Mouse (Mus musculus): ENCODE data around the gene Dysf. TPM values are rescaled to one million over a fixed set of nuclear protein-coding genes. Genes with fewer than 3 reads are reported as not detected.

Gene Dysf
- polyA plus RNA-seq, 1 experiment: not detected

GRCm38 (mm10) chr6:84181452-84181851 is 173.1 kb downstream of the Dysf start:
- Histone ChIP-seq H3K9me3 (peaks cover 3% of the 10 kb centered on the region), H3K27me3 (replicated peaks) (no peaks in the 10 kb centered on the region), H3K36me3 (replicated peaks; ENCODE audit: low read length) (no peaks in the 10 kb centered on the region), H3K4me3 (replicated peaks) (no peak overlapping the region), H3K4me1 (no peaks in the 10 kb centered on the region)
- no peak for TF ChIP-seq GATA1 (IDR thresholded peaks at IDR 0.05; ENCODE audit: borderline replicate concordance, low read length)

GRCm38 (mm10) chr6:84191656-84192250 is 183.4 kb downstream of the Dysf start:
- Histone ChIP-seq H3K9me3 (peaks cover 2% of the 10 kb centered on the region), H3K4me1 (peaks cover 3% of the 10 kb centered on the region), H3K27me3 (replicated peaks) (peaks cover 5% of the 10 kb centered on the region), H3K4me3 (replicated peaks) (no peak overlapping the region), H3K36me3 (replicated peaks; ENCODE audit: low read length) (no peaks in the 10 kb centered on the region)
- TF ChIP-seq FLI1 (IDR thresholded peaks at IDR 0.05; ENCODE audit: low read length) (no peak), GATA1 (IDR thresholded peaks at IDR 0.05; ENCODE audit: borderline replicate concordance, low read length) (no peak)

GRCm38 (mm10) chr6:84196511-84196910 is 188.1 kb downstream of the Dysf start:
- Histone ChIP-seq H3K4me1 (peaks cover 6% of the 10 kb centered on the region), H3K9me3 (peaks cover 17% of the 10 kb centered on the region), H3K4me3 (replicated peaks) (peak overlapping the region; percentile 78), H3K27me3 (replicated peaks) (peaks cover 7% of the 10 kb centered on the region), H3K36me3 (replicated peaks; ENCODE audit: low read length) (no peaks in the 10 kb centered on the region)
- TF ChIP-seq GATA1 (IDR thresholded peaks at IDR 0.05; ENCODE audit: borderline replicate concordance, low read length) (no peak), FLI1 (IDR thresholded peaks at IDR 0.05; ENCODE audit: low read length) (no peak)

- Histone ChIP-seq H3K36me3 (replicated peaks; ENCODE audit: low read length) (no peaks in the 10 kb centered on the region), H3K4me1 (peaks cover 6% of the 10 kb centered on the region), H3K4me3 (replicated peaks) (no peak overlapping the region), H3K27me3 (replicated peaks) (peaks cover 7% of the 10 kb centered on the region), H3K9me3 (peaks cover 17% of the 10 kb centered on the region)
- TF ChIP-seq FLI1 (IDR thresholded peaks at IDR 0.05; ENCODE audit: low read length) (no peak), GATA1 (IDR thresholded peaks at IDR 0.05; ENCODE audit: borderline replicate concordance, low read length) (no peak)
Measured at GRCm38 (mm10) chr6:84197811-84198213, 189.4 kb downstream of the Dysf start.

- Histone ChIP-seq H3K4me1 (peaks cover 1% of the 10 kb centered on the region; the same call in 1 of the 2 replicates), H3K36me3 (replicated peaks; ENCODE audit: low read length) (no peaks in the 10 kb centered on the region), H3K27me3 (replicated peaks) (peaks cover 5% of the 10 kb centered on the region), H3K9me3 (peaks cover 20% of the 10 kb centered on the region), H3K4me3 (replicated peaks) (no peak overlapping the region)
- TF ChIP-seq GATA1 (IDR thresholded peaks at IDR 0.05; ENCODE audit: borderline replicate concordance, low read length): no peak
- TF ChIP-seq FLI1 (IDR thresholded peaks at IDR 0.05; ENCODE audit: low read length): no peak
Measured at GRCm38 (mm10) chr6:84201721-84202490, 193.5 kb downstream of the Dysf start.

- no peaks in the 10 kb centered on the region for H3K27me3 ChIP-seq (replicated peaks)
- no peaks in the 10 kb centered on the region; the same call in 1 of the 2 replicates for H3K4me1 ChIP-seq
- peaks cover 22% of the 10 kb centered on the region for H3K9me3 ChIP-seq
- H3K4me3 ChIP-seq (replicated peaks): no peak overlapping the region
- TF ChIP-seq FLI1 (IDR thresholded peaks at IDR 0.05; ENCODE audit: low read length): no peak
- TF ChIP-seq GATA1 (IDR thresholded peaks at IDR 0.05; ENCODE audit: borderline replicate concordance, low read length): no peak
- no peaks in the 10 kb centered on the region for H3K36me3 ChIP-seq (replicated peaks; ENCODE audit: low read length)
Measured at GRCm38 (mm10) chr6:84205611-84206010, 197.2 kb downstream of the Dysf start.

- Histone ChIP-seq H3K36me3 (replicated peaks; ENCODE audit: low read length) (no peaks in the 10 kb centered on the region), H3K4me1 (no peaks in the 10 kb centered on the region; the same call in 1 of the 2 replicates), H3K27me3 (replicated peaks) (peaks cover 9% of the 10 kb centered on the region), H3K9me3 (peaks cover 22% of the 10 kb centered on the region), H3K4me3 (replicated peaks) (no peak overlapping the region)
- TF ChIP-seq GATA1 (IDR thresholded peaks at IDR 0.05; ENCODE audit: borderline replicate concordance, low read length): no peak
- TF ChIP-seq FLI1 (IDR thresholded peaks at IDR 0.05; ENCODE audit: low read length): no peak
Measured at GRCm38 (mm10) chr6:84208589-84208988, 200.2 kb downstream of the Dysf start.

- no peak for TF ChIP-seq GATA1 (IDR thresholded peaks at IDR 0.05; ENCODE audit: borderline replicate concordance, low read length)
- TF ChIP-seq FLI1 (IDR thresholded peaks at IDR 0.05; ENCODE audit: low read length): no peak
- peaks cover 13% of the 10 kb centered on the region for H3K27me3 ChIP-seq (replicated peaks)
- H3K36me3 ChIP-seq (replicated peaks; ENCODE audit: low read length): no peaks in the 10 kb centered on the region
Measured at GRCm38 (mm10) chr6:84209736-84210434, 201.5 kb downstream of the Dysf start.

GRCm38 (mm10) chr6:84211473-84211872 is 203.1 kb downstream of the Dysf start:
- H3K27me3 ChIP-seq (replicated peaks): peaks cover 17% of the 10 kb centered on the region
- TF ChIP-seq GATA1 (IDR thresholded peaks at IDR 0.05; ENCODE audit: borderline replicate concordance, low read length): no peak
- TF ChIP-seq FLI1 (IDR thresholded peaks at IDR 0.05; ENCODE audit: low read length): no peak
- no peaks in the 10 kb centered on the region; the same call in 1 of the 2 replicates for H3K4me1 ChIP-seq

More at GRCm38 (mm10) chr6:84209736-84210434, 201.5 kb downstream of the Dysf start:
- Histone ChIP-seq H3K4me1 (no peaks in the 10 kb centered on the region; the same call in 1 of the 2 replicates), H3K9me3 (peaks cover 22% of the 10 kb centered on the region), H3K4me3 (replicated peaks) (no peak overlapping the region)

More at GRCm38 (mm10) chr6:84211473-84211872, 203.1 kb downstream of the Dysf start:
- Histone ChIP-seq H3K9me3 (peaks cover 20% of the 10 kb centered on the region), H3K36me3 (replicated peaks; ENCODE audit: low read length) (no peaks in the 10 kb centered on the region), H3K4me3 (replicated peaks) (no peak overlapping the region)

Data from megakaryocyte, embryonic 14.5 days (primary cell).